Mouse (Mus musculus) T-cell, adult 66 days (primary cell): ENCODE measurements around the gene Olfr43. TPM values are rescaled to one million over a fixed set of nuclear protein-coding genes. Genes with fewer than 3 reads are reported as not detected.

ENCODE experiments used
- total RNA-seq, 2 experiments: library from RNA; stranded (reverse); gene quantifications; 3 replicates in 1 of 2; 4 replicates in 1 of 2; pipeline ENCODE4 v1.2.4; 2023

The Olfr43 gene
- not detected for total RNA-seq

DNA sequence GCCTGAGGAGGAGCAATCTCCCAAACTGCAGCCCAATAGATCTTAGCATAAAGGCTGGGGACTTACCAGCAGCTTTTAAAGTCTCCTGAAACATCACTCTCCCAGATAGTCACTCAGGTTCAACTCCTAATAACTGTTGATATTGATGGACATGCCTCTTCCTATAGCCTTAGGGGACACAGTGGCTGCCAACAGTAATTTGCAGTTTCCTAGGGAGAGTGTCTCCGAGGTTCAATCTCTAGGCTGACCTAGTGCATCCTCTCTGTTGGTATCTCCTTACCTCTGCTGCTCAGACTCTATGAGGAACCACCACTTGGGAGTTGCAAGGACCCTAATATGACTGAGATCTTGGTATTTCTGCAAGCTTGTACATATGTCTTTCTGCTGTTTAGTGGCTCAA is at the start of gene Olfr43:
Gene Olfr43 (minus strand): TSS at position 101 of the 400 bp plus-strand sequence.

DNA sequence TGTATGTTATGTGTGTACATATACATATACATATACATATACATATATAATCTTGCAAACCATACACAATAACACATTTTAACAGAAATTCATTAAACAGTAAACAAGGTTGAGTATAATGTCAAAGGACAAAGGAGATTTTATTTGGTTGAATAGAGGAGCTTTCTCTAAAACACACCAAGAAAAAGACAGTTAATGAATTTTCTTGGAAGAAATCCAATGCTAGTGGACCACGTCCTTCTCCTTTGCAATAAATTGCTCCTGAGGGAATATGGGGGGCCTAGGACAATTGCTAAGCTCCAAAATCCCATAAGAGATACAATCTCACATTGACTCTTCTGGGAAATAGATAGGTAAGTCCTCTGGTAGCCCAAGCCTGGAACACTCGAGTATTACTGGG is 48.3 kb upstream of the Olfr43 start, which contains the start of gene Olfr406:
Gene Olfr406 (plus strand): TSS at position 301 of the 400 bp plus-strand sequence.

DNA sequence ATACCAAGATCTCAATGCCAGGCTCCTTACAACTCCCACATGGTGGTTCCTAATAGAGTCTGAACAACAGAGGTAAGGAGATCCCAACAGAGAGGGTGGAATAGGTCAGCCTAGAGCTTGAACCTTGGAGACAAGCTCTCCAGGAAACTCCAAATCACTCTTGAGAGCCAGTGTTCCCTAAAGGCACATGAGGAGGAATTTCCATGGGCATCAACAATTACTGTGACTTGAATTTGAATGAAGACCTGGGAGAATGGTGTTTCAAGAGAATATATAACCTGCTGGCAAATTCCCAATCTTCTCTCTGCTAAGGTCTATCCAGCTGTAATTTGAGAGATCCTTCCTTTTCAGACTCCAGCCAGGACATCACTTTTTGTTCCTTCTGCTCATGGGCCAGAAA is 25.2 kb downstream of the Olfr43 start, which contains the start of gene Olfr403:
Gene Olfr403 (plus strand): TSS at position 301 of the 400 bp plus-strand sequence.

Other genes with a start within 250 kb of the Olfr43 start
- not detected for gene Olfr398, start 221.0 kb downstream of the Olfr43 start, total RNA-seq
- gene Olfr139, start 154.8 kb downstream of the Olfr43 start, total RNA-seq, result not detected
- gene Olfr399, start 154.8 kb downstream of the Olfr43 start, total RNA-seq, result not detected
- not detected for gene Zfp616, start 141.4 kb downstream of the Olfr43 start, total RNA-seq
- not detected for gene Olfr401, start 97.7 kb downstream of the Olfr43 start, total RNA-seq
- gene Olfr402, start 57.9 kb downstream of the Olfr43 start, total RNA-seq, result not detected
- not detected for gene Olfr403, start 25.1 kb downstream of the Olfr43 start, total RNA-seq
- not detected for gene Olfr406, start 48.4 kb upstream of the Olfr43 start, total RNA-seq
- gene Olfr59, start 72.4 kb upstream of the Olfr43 start, total RNA-seq, result not detected
- not detected for gene Olfr410, start 126.7 kb upstream of the Olfr43 start, total RNA-seq
- not detected for gene Olfr411, start 141.3 kb upstream of the Olfr43 start, total RNA-seq
- not detected for gene Olfr412, start 150.7 kb upstream of the Olfr43 start, total RNA-seq